8 mouse cellular contexts compared by ENCODE assay signal in genomic region chr9:57640384-57640783, GRCm38 (mm10). TPM values are rescaled to one million over a fixed set of nuclear protein-coding genes. Genes with fewer than 3 reads are reported as not detected.
A peak's percentile ranks its signal among the peaks of the same experiment; 100 is the strongest.
DNase-seq lines count a peak whose midpoint lies in the region; ATAC-seq and TF ChIP-seq lines count a peak whose summit lies in the region.

No protein-coding gene starts in this region.

- H3K36me3 ChIP-seq in forebrain, embryonic 14.5 days (ENCODE audit: control insufficient read depth, insufficient read depth, low read length) = peaks cover 25% of the 10 kb centered on the region
- no peaks in the 10 kb centered on the region; the same call in 1 of the 2 replicates for H3K36me3 ChIP-seq in hindbrain, embryonic 11.5 days (ENCODE audit: control insufficient read depth, insufficient read depth, low read length)
- peaks cover 11% of the 10 kb centered on the region; the same call in 1 of the 2 replicates for H3K36me3 ChIP-seq in limb, embryonic 15.5 days
- no peaks in the 10 kb centered on the region; the same call in 1 of the 2 replicates for H3K36me3 ChIP-seq in midbrain, embryonic 16.5 days (ENCODE audit: control insufficient read depth, insufficient read depth, low read length)

- 30% methylated on average over 15 of the region's 15 CpGs for WGBS in forebrain, embryonic 14.5 days
- WGBS in hindbrain, embryonic 11.5 days = 45% methylated on average over 15 of the region's 15 CpGs
- WGBS in limb, embryonic 15.5 days = 5% methylated on average over 15 of the region's 15 CpGs
- 32% methylated on average over 15 of the region's 15 CpGs for WGBS in midbrain, embryonic 16.5 days

- peak; percentile 38 for ATAC-seq in Patski
- ATAC-seq in forebrain, embryonic 14.5 days = no peak
- ATAC-seq in hindbrain, embryonic 11.5 days (ENCODE audit: low FRiP score) = no peak
- ATAC-seq in limb, embryonic 15.5 days (ENCODE audit: insufficient number of reproducible peaks, low FRiP score, low TSS enrichment, low read depth) = peak; percentile 46; the same call in 1 of the 2 replicates
- no peak for ATAC-seq in midbrain, embryonic 16.5 days

- peaks cover 48% of the 10 kb centered on the region for H3K4me1 ChIP-seq in forebrain, embryonic 14.5 days (ENCODE audit: control insufficient read depth, insufficient read depth, low read length)
- peaks cover 28% of the 10 kb centered on the region for H3K4me1 ChIP-seq in hindbrain, embryonic 11.5 days (replicated peaks; ENCODE audit: control insufficient read depth, insufficient read depth, low read length)
- H3K4me1 ChIP-seq in limb, embryonic 15.5 days = peaks cover 78% of the 10 kb centered on the region
- peaks cover 66% of the 10 kb centered on the region for H3K4me1 ChIP-seq in midbrain, embryonic 16.5 days (ENCODE audit: control insufficient read depth, insufficient read depth, low read length)

- in situ Hi-C loops in Patski (cut with MboI; ENCODE audit: low pct_unique_long_range_greater_than_20kb) = loop anchor here (5.0 kb wide), 1 partner anchor 118 kb away; the partner anchor contains the start of gene Cox5a

- peak; percentile 92 for DNase-seq in CD4-positive, CD25-positive, alpha-beta regulatory T cell, adult 2 months (ENCODE audit: low read depth, low spot score)
- no peak for DNase-seq in Patski (ENCODE audit: low read depth, low spot score)
- no peak for DNase-seq in forebrain, embryonic 14.5 days (ENCODE audit: low spot score)
- no peak for DNase-seq in hindbrain, embryonic 11.5 days (ENCODE audit: low spot score)
- peak; percentile 83 to 87 for DNase-seq in thymus, postnatal 10 days (ENCODE audit: low spot score in 2 of 2)
- DNase-seq in embryo, embryonic 9.5 days (ENCODE audit: extremely low spot score) = no peak

- H3K27me3 ChIP-seq in Patski = no peaks in the 10 kb centered on the region
- no peaks in the 10 kb centered on the region for H3K27me3 ChIP-seq in forebrain, embryonic 14.5 days (replicated peaks; ENCODE audit: control insufficient read depth, insufficient read depth, low read length)
- no peaks in the 10 kb centered on the region for H3K27me3 ChIP-seq in hindbrain, embryonic 11.5 days (ENCODE audit: control insufficient read depth, insufficient read depth, low read length)
- no peaks in the 10 kb centered on the region for H3K27me3 ChIP-seq in limb, embryonic 15.5 days
- H3K27me3 ChIP-seq in midbrain, embryonic 16.5 days (ENCODE audit: control insufficient read depth, insufficient read depth, low read depth, low read length) = no peaks in the 10 kb centered on the region

- no peaks in the 10 kb centered on the region for H3K9me3 ChIP-seq in forebrain, embryonic 14.5 days (replicated peaks; ENCODE audit: control insufficient read depth, low read length)
- H3K9me3 ChIP-seq in hindbrain, embryonic 11.5 days (ENCODE audit: control insufficient read depth, low read length) = no peaks in the 10 kb centered on the region
- no peaks in the 10 kb centered on the region for H3K9me3 ChIP-seq in limb, embryonic 15.5 days
- no peaks in the 10 kb centered on the region for H3K9me3 ChIP-seq in midbrain, embryonic 16.5 days (replicated peaks; ENCODE audit: control insufficient read depth, low read length, poor library complexity, severe bottlenecking)

- H3K4me2 ChIP-seq in forebrain, embryonic 14.5 days (ENCODE audit: low read length) = peak overlapping the region; percentile 24; the same call in 1 of the 2 replicates
- peak overlapping the region; percentile 11; the same call in 1 of the 2 replicates for H3K4me2 ChIP-seq in hindbrain, embryonic 11.5 days (replicated peaks; ENCODE audit: low read depth, low read length)
- peak overlapping the region; percentile 46 for H3K4me2 ChIP-seq in limb, embryonic 15.5 days
- H3K4me2 ChIP-seq in midbrain, embryonic 16.5 days (ENCODE audit: low read length) = peak overlapping the region; percentile 36; the same call in 1 of the 2 replicates

- no peak overlapping the region for H3K4me3 ChIP-seq in forebrain, embryonic 14.5 days (ENCODE audit: low read depth, low read length)
- H3K4me3 ChIP-seq in hindbrain, embryonic 11.5 days (ENCODE audit: low read depth, low read length) = no peak overlapping the region
- H3K4me3 ChIP-seq in limb, embryonic 15.5 days = peak overlapping the region; percentile 18
- no peak overlapping the region for H3K4me3 ChIP-seq in midbrain, embryonic 16.5 days (ENCODE audit: low read depth, low read length)

- CTCF ChIA-PET in Patski (lab: Charles Lee) = interaction anchor here (1.1 to 1.5 kb wide), 2 partner anchors 20 to 50 kb away, joined by 3 to 6 read pairs; no protein-coding TSS in a partner anchor

- no peak for TF ChIP-seq CTCF in Patski (IDR thresholded peaks at IDR 0.05)

- no peak overlapping the region for H3K27ac ChIP-seq in forebrain, embryonic 14.5 days (ENCODE audit: low read depth, low read length)
- peak overlapping the region; percentile 27; the same call in 1 of the 2 replicates for H3K27ac ChIP-seq in hindbrain, embryonic 11.5 days (ENCODE audit: low read depth, low read length)
- peak overlapping the region; percentile 88 for H3K27ac ChIP-seq in limb, embryonic 15.5 days
- peak overlapping the region; percentile 43 for H3K27ac ChIP-seq in midbrain, embryonic 16.5 days (ENCODE audit: low read length)

- POLR2A ChIA-PET in Patski (lab: Charles Lee) = interaction anchor here (0.8 kb wide), 1 partner anchor 11 kb away, joined by 3 read pairs; no protein-coding TSS in a partner anchor

- H3K9ac ChIP-seq in forebrain, embryonic 14.5 days (ENCODE audit: low read length) = peak overlapping the region; percentile 37
- H3K9ac ChIP-seq in hindbrain, embryonic 11.5 days (ENCODE audit: low read depth, low read length) = no peak overlapping the region
- 0 out of 2 replicates have a peak overlapping the region, but pooled peaks have one; percentile 23 for H3K9ac ChIP-seq in limb, embryonic 15.5 days
- peak overlapping the region; percentile 42 for H3K9ac ChIP-seq in midbrain, embryonic 16.5 days (ENCODE audit: low read depth, low read length)

RNA-seq across cellular contexts. Expression of gene Csk, which starts 13.0 kb away (rescaled TPM):
- polyA plus RNA-seq in Patski (2021) = 117 TPM
- polyA plus RNA-seq in forebrain, embryonic 14.5 days (2014; fragmentation: Nextera tagmentation; extraction: Ambion mirVana) = 29.2 and 29.3 TPM in 2 replicates
- 29.4 and 30.7 TPM in 2 replicates for polyA plus RNA-seq in hindbrain, embryonic 11.5 days (2014; fragmentation: Nextera tagmentation; extraction: Ambion mirVana)
- polyA plus RNA-seq in limb, embryonic 15.5 days (2015; fragmentation: Nextera tagmentation; extraction: Ambion mirVana) = 24.2 and 29.0 TPM in 2 replicates
- polyA plus RNA-seq in midbrain, embryonic 16.5 days (2015; fragmentation: Nextera tagmentation; extraction: Ambion mirVana) = 38.2 and 39.2 TPM in 2 replicates

RNA-seq across cellular contexts. Expression of gene Lman1l, which starts 19.8 kb away (rescaled TPM):
- 0.09 TPM for polyA plus RNA-seq in Patski (2021)
- polyA plus RNA-seq in forebrain, embryonic 14.5 days (2014; fragmentation: Nextera tagmentation; extraction: Ambion mirVana) = not detected in 2 replicates
- polyA plus RNA-seq in hindbrain, embryonic 11.5 days (2014; fragmentation: Nextera tagmentation; extraction: Ambion mirVana) = not detected in 2 replicates
- polyA plus RNA-seq in limb, embryonic 15.5 days (2015; fragmentation: Nextera tagmentation; extraction: Ambion mirVana) = not detected in 2 replicates
- polyA plus RNA-seq in midbrain, embryonic 16.5 days (2015; fragmentation: Nextera tagmentation; extraction: Ambion mirVana) = not detected in 2 replicates

RNA-seq across cellular contexts. Expression of gene Cplx3, which starts 34.3 kb away (rescaled TPM):
- 0.72 TPM for polyA plus RNA-seq in Patski (2021)
- polyA plus RNA-seq in forebrain, embryonic 14.5 days (2014; fragmentation: Nextera tagmentation; extraction: Ambion mirVana) = 0.34 and 0.36 TPM in 2 replicates
- polyA plus RNA-seq in hindbrain, embryonic 11.5 days (2014; fragmentation: Nextera tagmentation; extraction: Ambion mirVana) = 0.09 and 0.11 TPM in 2 replicates
- 0.36 TPM in 1 of 2 replicates, not detected in the other for polyA plus RNA-seq in limb, embryonic 15.5 days (2015; fragmentation: Nextera tagmentation; extraction: Ambion mirVana)
- polyA plus RNA-seq in midbrain, embryonic 16.5 days (2015; fragmentation: Nextera tagmentation; extraction: Ambion mirVana) = 0.46 and 1.3 TPM in 2 replicates

RNA-seq across cellular contexts. Expression of gene Cyp1a2, which starts 43.1 kb away (rescaled TPM):
- not detected for polyA plus RNA-seq in Patski (2021)
- not detected in 2 replicates for polyA plus RNA-seq in forebrain, embryonic 14.5 days (2014; fragmentation: Nextera tagmentation; extraction: Ambion mirVana)
- polyA plus RNA-seq in hindbrain, embryonic 11.5 days (2014; fragmentation: Nextera tagmentation; extraction: Ambion mirVana) = not detected in 2 replicates
- not detected in 2 replicates for polyA plus RNA-seq in limb, embryonic 15.5 days (2015; fragmentation: Nextera tagmentation; extraction: Ambion mirVana)
- polyA plus RNA-seq in midbrain, embryonic 16.5 days (2015; fragmentation: Nextera tagmentation; extraction: Ambion mirVana) = not detected in 2 replicates

RNA-seq across cellular contexts. Expression of gene Cyp1a1, which starts 47.3 kb away (rescaled TPM):
- not detected for polyA plus RNA-seq in Patski (2021)
- polyA plus RNA-seq in forebrain, embryonic 14.5 days (2014; fragmentation: Nextera tagmentation; extraction: Ambion mirVana) = 0.19 TPM in 1 of 2 replicates, not detected in the other
- not detected in 2 replicates for polyA plus RNA-seq in hindbrain, embryonic 11.5 days (2014; fragmentation: Nextera tagmentation; extraction: Ambion mirVana)
- polyA plus RNA-seq in limb, embryonic 15.5 days (2015; fragmentation: Nextera tagmentation; extraction: Ambion mirVana) = 0.08 TPM in 1 of 2 replicates, not detected in the other
- polyA plus RNA-seq in midbrain, embryonic 16.5 days (2015; fragmentation: Nextera tagmentation; extraction: Ambion mirVana) = 0.06 and 0.12 TPM in 2 replicates

Comparison
In these comparisons a context has a peak if more than half of its experiments do, and no peak if none do; other contexts are left out.
1. DNase-seq: peak in CD4-positive, CD25-positive, alpha-beta regulatory T cell, adult 2 months (single experiment) and thymus, postnatal 10 days (2 of 2); none in Patski (single experiment), forebrain, embryonic 14.5 days (single experiment), hindbrain, embryonic 11.5 days (single experiment) and embryo, embryonic 9.5 days (single experiment).
2. ATAC-seq: peak in Patski (single experiment) and limb, embryonic 15.5 days (single experiment); none in forebrain, embryonic 14.5 days (single experiment), hindbrain, embryonic 11.5 days (single experiment) and midbrain, embryonic 16.5 days (single experiment).
3. Peak in every context shown above with its lines, with median percentiles within 50 percentile points of each other: H3K4me2 ChIP-seq.